Mouse (Mus musculus) adrenal gland (tissue): ENCODE results near the gene Lrrc2.

Experiments
- intact Hi-C: fragments of 180-260 bp; cut with DNase I; formaldehyde crosslinking; loops from one replicate; pipeline ENCODE4 v1.15.1; 2025
- long read RNA-seq, 2 experiments: library from polyadenylated mRNA; unstranded; transcript quantifications; one replicate each; pipeline ENCODE4 v2.0.0; 2020; ENCODE audit warnings: borderline replicate concordance in 1 of 2; ENCODE audit not compliant: insufficient replicate concordance in 1 of 2

Gene Lrrc2
- long read RNA-seq, experiment 1, partial matches to known transcripts: 1 of 7 reads
- long read RNA-seq, experiment 1, other reads (novel, unspliced or antisense): 6 of 7 reads
- long read RNA-seq, experiment 2, partial matches to known transcripts: 0 of 3 reads
- long read RNA-seq, experiment 2, other reads (novel, unspliced or antisense): 3 of 3 reads

- intact Hi-C loops: no loop called here
These were observed at the start of gene Lrrc2 for GRCm38 (mm10) chr9:110951397-110951796. TSS of gene Lrrc2 (plus strand) at chr9:110951545.

GRCm38 (mm10) chr9:110902271-110902670 is 49.1 kb upstream of the Lrrc2 start:
- intact Hi-C loops: no loop called here

GRCm38 (mm10) chr9:110907201-110907837 is 44.0 kb upstream of the Lrrc2 start:
- intact Hi-C loops: no loop called here

GRCm38 (mm10) chr9:110907838-110908630 is 43.3 kb upstream of the Lrrc2 start:
- intact Hi-C loops: no loop called here

- intact Hi-C loops: no loop called here
These were observed 42.7 kb upstream of the Lrrc2 start for GRCm38 (mm10) chr9:110908631-110909016.

- intact Hi-C loops: no loop called here
These were observed 41.9 kb upstream of the Lrrc2 start for GRCm38 (mm10) chr9:110909371-110909967.

- intact Hi-C loops: no loop called here
These were observed 36.6 kb upstream of the Lrrc2 start for GRCm38 (mm10) chr9:110914631-110915236.

GRCm38 (mm10) chr9:110915466-110915865 is 35.9 kb upstream of the Lrrc2 start:
- intact Hi-C loops: no loop called here

GRCm38 (mm10) chr9:110916786-110917185 is 34.6 kb upstream of the Lrrc2 start, which contains the start of gene Fam240a:
TSS of gene Fam240a (minus strand) at chr9:110916861.
- intact Hi-C loops: no loop called here

- intact Hi-C loops: loop anchor here (5.0 kb wide), 1 partner anchor 151 kb away; no protein-coding TSS in a partner anchor
These were observed 30.5 kb upstream of the Lrrc2 start for GRCm38 (mm10) chr9:110920665-110921419.

- intact Hi-C loops: loop anchor here (5.0 kb wide), 1 partner anchor 150 kb away; no protein-coding TSS in a partner anchor
These were observed 28.6 kb upstream of the Lrrc2 start for GRCm38 (mm10) chr9:110922759-110923158.

- intact Hi-C loops: no loop called here
These were observed 19.8 kb upstream of the Lrrc2 start for GRCm38 (mm10) chr9:110931573-110931972.

- intact Hi-C loops: no loop called here
These were observed 17.4 kb upstream of the Lrrc2 start for GRCm38 (mm10) chr9:110933850-110934437.

GRCm38 (mm10) chr9:110935941-110936340 is 15.4 kb upstream of the Lrrc2 start:
- intact Hi-C loops: no loop called here

- intact Hi-C loops: no loop called here
These were observed 13.5 kb upstream of the Lrrc2 start for GRCm38 (mm10) chr9:110937506-110938490.

GRCm38 (mm10) chr9:110944265-110944664 is 7.1 kb upstream of the Lrrc2 start:
- intact Hi-C loops: no loop called here

- intact Hi-C loops: no loop called here
These were observed 6.0 kb upstream of the Lrrc2 start for GRCm38 (mm10) chr9:110945343-110945742.

- intact Hi-C loops: no loop called here
These were observed 5.4 kb upstream of the Lrrc2 start, which contains the start of gene Tdgf1 for GRCm38 (mm10) chr9:110945926-110946325. TSS of gene Tdgf1 (minus strand) at chr9:110946158.

- intact Hi-C loops: no loop called here
These were observed 4.7 kb upstream of the Lrrc2 start for GRCm38 (mm10) chr9:110946548-110947044.
